Mouse (Mus musculus) Patski (cell line): ENCODE measurements at regions not wholly inside any gene's neighbourhood (a gene's known extent, or its start where the extent isn't known, plus 50 kb on each side); places are given as distances from the start of the nearest gene placed in this dataset.

ENCODE experiments used
- ATAC-seq: fragments of 100-300 bp; one replicate; pipeline ENCODE4 v1.8.0; 2021
- CTCF ChIA-PET: fragments of 350-600 bp; sonication (Branson Sonifier 250); formaldehyde crosslinking; loops from one replicate; lab custom pipeline; 2022; ENCODE audit warnings: inconsistent platforms; lab: Charles Lee
- POLR2A ChIA-PET: fragments of 350-600 bp; sonication (Branson Sonifier 250); formaldehyde crosslinking; loops from one replicate; lab custom pipeline; 2022; ENCODE audit warnings: antibody characterized with exemption, inconsistent platforms; lab: Charles Lee
- DNase-seq: peaks from one replicate; pipeline ENCODE4 v3.0.0-alpha.2; 2011; ENCODE audit warnings: low read depth, low spot score
- H3K27me3 ChIP-seq: fragments of 371-371 bp; one replicate; pipeline ENCODE4 v1.5.1; 2021
- CTCF ChIP-seq: fragments of 100-300 bp; IDR thresholded peaks from one replicate; pipeline ENCODE4 v1.5.1; 2021
- in situ Hi-C: fragments of 300-500 bp; cut with MboI; formaldehyde crosslinking; loops from 3 replicates; pipeline ENCODE4 v1.11.1; 2018; ENCODE audit warnings: low pct_unique_long_range_greater_than_20kb, mixed read lengths

DNA sequence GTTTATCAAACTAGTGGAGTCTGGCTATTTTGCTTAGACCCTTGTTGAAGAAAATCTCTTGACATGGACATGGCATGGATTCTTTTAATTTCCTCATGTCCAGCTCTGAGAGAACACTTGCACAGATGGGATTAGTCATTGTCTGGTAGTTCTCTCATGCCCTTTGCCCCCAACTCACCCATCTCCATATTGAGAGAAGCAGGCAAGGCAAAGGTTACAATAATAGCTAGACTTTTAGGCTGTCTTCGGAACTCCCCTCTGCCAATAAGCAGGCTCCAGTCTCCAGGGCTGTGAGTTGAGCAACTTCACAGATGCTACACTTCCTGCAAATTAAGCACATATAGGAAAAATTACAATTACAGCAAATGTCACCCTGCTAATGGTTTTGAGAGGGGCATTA, 558.0 kb upstream of the Alcam start:
- no peaks in the 10 kb centered on the region for H3K27me3 ChIP-seq
- TF ChIP-seq CTCF = no peak
- POLR2A ChIA-PET = no interaction called here
- ATAC-seq (no peak), DNase-seq (no peak)
- in situ Hi-C loops = no loop called here
- CTCF ChIA-PET = no interaction called here

DNA sequence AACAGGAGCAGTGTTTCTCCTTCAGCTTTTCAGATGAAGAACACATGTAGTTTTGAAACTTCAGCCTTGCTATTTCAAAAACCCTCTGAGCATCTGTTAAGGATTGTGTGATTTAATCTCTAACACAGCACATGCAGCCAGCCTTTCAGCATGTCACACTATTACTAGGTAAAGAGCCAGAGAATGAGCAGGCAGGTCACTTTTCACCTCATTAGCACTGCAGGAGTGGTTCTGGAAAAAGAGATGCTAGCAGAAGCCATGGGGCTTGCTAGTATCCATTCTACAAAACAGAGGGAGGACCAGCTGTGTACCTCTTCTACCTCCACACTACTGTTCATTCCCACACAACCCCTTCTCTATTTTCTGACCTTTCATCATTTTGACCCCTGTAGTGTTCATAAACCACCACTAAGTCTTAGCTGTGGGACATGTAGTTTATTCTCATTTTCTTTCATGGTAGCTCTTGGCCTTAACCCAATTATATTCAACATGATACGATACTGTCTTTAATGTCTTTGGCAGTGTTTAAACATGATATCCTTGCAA, 535.1 kb upstream of the Alcam start:
- TF ChIP-seq CTCF = no peak
- H3K27me3 ChIP-seq = no peaks in the 10 kb centered on the region
- in situ Hi-C loops = no loop called here
- ChIA-PET POLR2A (no interaction called here), CTCF (interaction anchor here (1.1 kb wide), 1 partner anchor 29 kb away, joined by 3 read pairs; no protein-coding TSS in a partner anchor)
- ATAC-seq = no peak
- DNase-seq = no peak

GRCm38 (mm10) chr16:52984336-52984735, 530.5 kb upstream of the Alcam start:
- no peak for TF ChIP-seq CTCF
- POLR2A ChIA-PET = no interaction called here
- in situ Hi-C loops = no loop called here
- no peak for DNase-seq
- no peaks in the 10 kb centered on the region for H3K27me3 ChIP-seq
- CTCF ChIA-PET = no interaction called here
- ATAC-seq = no peak

- ChIA-PET POLR2A (no interaction called here), CTCF (no interaction called here)
- ATAC-seq (no peak), DNase-seq (no peak)
- in situ Hi-C loops = no loop called here
- no peaks in the 10 kb centered on the region for H3K27me3 ChIP-seq
- TF ChIP-seq CTCF = no peak
Measured at GRCm38 (mm10) chr16:52980995-52981394, 527.1 kb upstream of the Alcam start.

- ChIA-PET POLR2A (no interaction called here), CTCF (no interaction called here)
- ATAC-seq (no peak), DNase-seq (no peak)
- no peak for TF ChIP-seq CTCF
- peaks cover 6% of the 10 kb centered on the region for H3K27me3 ChIP-seq
- in situ Hi-C loops = no loop called here
Measured at GRCm38 (mm10) chr16:52972811-52973210, 518.9 kb upstream of the Alcam start.

- no peak for TF ChIP-seq CTCF
- H3K27me3 ChIP-seq = peaks cover 4% of the 10 kb centered on the region
- DNase-seq = no peak
- CTCF ChIA-PET = no interaction called here
- no peak for ATAC-seq
- in situ Hi-C loops = no loop called here
- POLR2A ChIA-PET = no interaction called here
Measured at GRCm38 (mm10) chr16:52947679-52948078, 493.8 kb upstream of the Alcam start.

DNA sequence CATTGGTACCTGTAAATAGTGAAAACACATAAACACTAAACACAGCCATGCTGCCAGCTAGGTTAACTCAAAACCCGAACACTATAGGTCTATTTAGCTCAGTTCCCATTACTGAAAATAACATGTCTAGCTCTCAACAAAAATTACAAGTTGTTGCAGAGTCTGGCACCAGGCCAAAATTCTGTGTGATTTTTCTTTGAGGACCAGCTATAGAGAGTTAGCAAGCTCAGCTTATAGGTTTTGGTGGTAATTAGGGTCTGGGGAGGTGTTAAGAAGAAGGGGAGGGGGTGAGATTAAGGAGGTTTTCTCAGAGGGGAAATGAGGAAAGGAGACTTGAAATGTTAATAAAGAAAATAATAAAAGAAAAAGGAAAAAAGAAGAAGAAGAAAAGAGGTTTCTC, 480.9 kb upstream of the Alcam start:
- ATAC-seq (no peak), DNase-seq (no peak)
- in situ Hi-C loops = no loop called here
- TF ChIP-seq CTCF = no peak
- ChIA-PET POLR2A (no interaction called here), CTCF (no interaction called here)
- peaks cover 10% of the 10 kb centered on the region for H3K27me3 ChIP-seq

DNA sequence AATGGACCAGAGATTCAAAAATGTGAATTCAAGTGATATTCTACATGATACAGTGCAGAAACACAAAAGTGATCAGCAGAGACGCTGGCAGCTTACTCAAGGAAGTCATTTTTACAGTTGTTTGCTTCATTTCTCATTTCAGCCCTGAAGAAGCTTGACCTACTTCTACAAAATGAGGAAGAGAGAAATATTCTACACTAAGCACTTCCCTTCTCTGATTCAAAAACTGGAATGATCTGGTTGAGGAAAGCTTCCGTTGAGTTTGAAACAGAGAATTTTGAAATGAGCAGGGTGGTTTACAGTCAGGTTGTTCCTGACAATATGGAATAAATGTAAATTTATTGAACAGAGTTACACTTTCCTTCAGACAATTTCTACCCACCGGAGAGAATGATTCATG, 478.1 kb upstream of the Alcam start:
- in situ Hi-C loops = no loop called here
- DNase-seq (no peak), ATAC-seq (no peak)
- TF ChIP-seq CTCF = no peak
- POLR2A ChIA-PET = no interaction called here
- CTCF ChIA-PET = no interaction called here
- H3K27me3 ChIP-seq = peaks cover 4% of the 10 kb centered on the region

GRCm38 (mm10) chr16:52892467-52893255, 438.8 kb upstream of the Alcam start:
- H3K27me3 ChIP-seq = peaks cover 5% of the 10 kb centered on the region
- DNase-seq (no peak), ATAC-seq (no peak)
- in situ Hi-C loops = no loop called here
- TF ChIP-seq CTCF = no peak
- ChIA-PET CTCF (no interaction called here), POLR2A (no interaction called here)

DNA sequence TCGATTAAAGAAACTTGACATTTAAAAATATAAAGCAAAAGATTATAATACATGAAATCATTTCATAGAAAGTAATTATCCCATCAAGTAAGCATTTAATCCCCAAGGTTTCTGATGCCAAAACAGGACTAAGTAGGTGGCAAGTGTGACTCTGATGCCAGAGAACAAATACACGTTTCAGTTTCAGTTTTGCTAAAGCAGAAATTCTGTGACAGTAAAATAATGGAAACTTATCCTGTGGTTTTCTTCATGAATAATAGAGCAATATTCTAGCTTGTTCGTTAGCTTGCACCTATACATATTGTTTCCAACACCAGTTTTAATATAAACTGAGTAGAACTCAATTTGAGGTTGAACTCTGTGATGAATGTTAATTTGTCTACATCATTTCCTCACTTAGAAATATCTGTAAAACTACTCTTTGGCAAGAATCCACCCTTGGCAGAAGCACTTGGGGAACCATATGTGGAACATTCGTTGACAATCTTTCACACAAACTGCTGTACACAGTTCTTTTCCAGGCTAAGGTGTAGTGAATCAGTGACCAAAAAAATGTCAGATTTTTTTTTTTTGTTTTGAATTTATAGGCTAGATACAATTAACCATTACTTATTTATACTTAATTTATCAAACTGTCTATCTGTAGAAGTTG, 425.7 kb upstream of the Alcam start:
- ChIA-PET POLR2A (no interaction called here), CTCF (no interaction called here)
- ATAC-seq (no peak), DNase-seq (no peak)
- in situ Hi-C loops = no loop called here
- no peak for TF ChIP-seq CTCF
- peaks cover 13% of the 10 kb centered on the region for H3K27me3 ChIP-seq

DNA sequence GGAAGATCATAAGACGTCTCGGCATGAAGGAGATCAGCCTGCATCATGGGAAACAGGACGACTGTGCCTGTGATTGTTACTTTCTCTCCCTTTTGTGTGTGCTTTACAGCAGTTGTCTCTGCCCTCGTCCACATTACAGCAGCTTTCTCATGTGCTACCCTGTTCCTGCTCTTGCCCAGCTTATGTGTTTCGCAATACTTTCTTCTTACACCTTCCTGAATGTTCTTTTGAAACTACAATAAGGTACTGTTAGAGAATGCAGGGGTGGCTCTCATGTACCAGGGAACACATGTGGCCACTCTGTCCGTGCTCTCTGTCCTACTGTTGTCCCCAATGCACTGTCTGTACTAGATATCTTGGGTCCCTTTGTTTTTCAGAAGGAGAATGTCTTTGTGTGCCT, 414.0 kb upstream of the Alcam start:
- in situ Hi-C loops = no loop called here
- ChIA-PET CTCF (interaction anchor here (1.0 kb wide), 1 partner anchor 41 kb away, joined by 3 read pairs; no protein-coding TSS in a partner anchor), POLR2A (no interaction called here)
- peaks cover 34% of the 10 kb centered on the region for H3K27me3 ChIP-seq
- no peak for TF ChIP-seq CTCF
- DNase-seq = no peak
- ATAC-seq = no peak
